Mouse (Mus musculus) liver, adult 2 months (tissue): ENCODE results near the gene Wnt5b.

Experiments
- CTCF ChIP-seq: fragments of 200-500 bp; IDR thresholded peaks from 2 replicates; pipeline ENCODE4 v1.5.1; 2011; ENCODE audit warnings: low read depth, low read length, control low read depth
- POLR2A ChIP-seq: fragments of 200-500 bp; IDR thresholded peaks from 2 replicates; pipeline ENCODE4 v1.6.1; 2011; ENCODE audit warnings: low read length, control low read depth; ENCODE audit not compliant: insufficient read depth; ENCODE audit errors: extremely low read depth

- TF ChIP-seq POLR2A, result no peak
- no peak for TF ChIP-seq CTCF
These were observed 92.1 kb downstream of the Wnt5b start for GRCm38 (mm10) chr6:119451981-119452499.
